Mouse (Mus musculus) hindbrain, embryonic 15.5 days (tissue): ENCODE measurements around the gene Med10. TPM values are rescaled to one million over a fixed set of nuclear protein-coding genes. Genes with fewer than 3 reads are reported as not detected.
A peak's percentile ranks its signal among the peaks of the same experiment; 100 is the strongest.

Experiments
- ATAC-seq: fragments of 200-750 bp; cut with Nextera tagmentation; 2 replicates; pipeline ENCODE4 v1.8.0; 2017; ENCODE audit warnings: low read depth, moderate number of reproducible peaks, moderate TSS enrichment; ENCODE audit not compliant: low FRiP score
- H3K27ac ChIP-seq: fragments of 300-500 bp; sonication (generic); replicated peaks from 2 replicates; pipeline ENCODE4 v1.5.1; 2015; ENCODE audit warnings: mild to moderate bottlenecking, inconsistent platforms
- H3K27me3 ChIP-seq: fragments of 300-500 bp; sonication (generic); 2 replicates; pipeline ENCODE4 v1.6.1; 2015; ENCODE audit warnings: control low read depth, inconsistent platforms
- H3K36me3 ChIP-seq: fragments of 300-500 bp; sonication (generic); 2 replicates; pipeline ENCODE4 v1.6.1; 2015; ENCODE audit warnings: control low read depth, inconsistent platforms
- H3K4me1 ChIP-seq: fragments of 300-500 bp; sonication (generic); replicated peaks from 2 replicates; pipeline ENCODE4 v1.6.1; 2015; ENCODE audit warnings: control low read depth, inconsistent platforms
- H3K4me2 ChIP-seq: fragments of 300-500 bp; sonication (generic); 2 replicates; pipeline ENCODE4 v1.6.1; 2015; ENCODE audit warnings: moderate library complexity, mild to moderate bottlenecking, inconsistent platforms
- H3K4me3 ChIP-seq: fragments of 300-500 bp; sonication (generic); 2 replicates; pipeline ENCODE4 v1.5.1; 2015; ENCODE audit warnings: mild to moderate bottlenecking, inconsistent platforms
- H3K9ac ChIP-seq: fragments of 300-500 bp; sonication (generic); 2 replicates; pipeline ENCODE4 v1.6.1; 2015; ENCODE audit warnings: inconsistent platforms
- H3K9me3 ChIP-seq: fragments of 300-500 bp; sonication (generic); 2 replicates; pipeline ENCODE4 v1.6.1; 2016; ENCODE audit warnings: control low read depth, inconsistent platforms
- WGBS: fragments of 180-500 bp; shearing (Covaris S2); methylation state at CpG from one replicate; pipeline ENCODE4 v1.1.7; 2015; 5-methylcytosine and 5-hydroxymethylcytosine counted together
- polyA plus RNA-seq: library from polyadenylated mRNA; unstranded; fragments of >200 nt; fragmentation: Nextera tagmentation; extraction: Ambion mirVana; gene quantifications from 2 replicates; pipeline ENCODE4 v1.2.1, GENCODE M21; 2015

Gene Med10
- polyA plus RNA-seq, 1 experiment from 2014 or later, result 139 TPM

DNA sequence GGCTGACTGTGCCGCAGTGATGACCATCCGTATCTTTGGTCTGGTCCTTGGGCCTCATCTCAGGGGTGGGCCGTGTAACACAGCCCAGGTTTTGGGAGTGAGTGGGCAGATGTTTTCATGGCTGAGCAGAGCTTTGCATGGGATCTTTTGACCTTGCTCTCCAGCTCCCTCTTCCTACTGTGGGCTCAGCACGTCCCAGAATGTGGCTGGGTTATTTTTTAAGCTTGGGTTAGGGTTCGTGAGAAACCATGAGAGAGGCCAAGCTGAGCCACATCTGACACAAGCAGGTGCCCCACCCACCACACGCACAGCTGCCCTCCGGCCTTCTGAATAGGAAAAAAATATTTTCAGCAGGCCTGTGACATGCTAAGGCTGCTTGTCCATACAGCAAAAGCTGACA lies 7.4 kb upstream of the Med10 start:
- Histone ChIP-seq H3K4me3 (no peak overlapping the region), H3K4me1 (peaks cover 10% of the 10 kb centered on the region; the same call in 1 of the 2 replicates), H3K9ac (no peak overlapping the region), H3K4me2 (no peak overlapping the region), H3K9me3 (no peaks in the 10 kb centered on the region), H3K27ac (no peak overlapping the region), H3K36me3 (no peaks in the 10 kb centered on the region), H3K27me3 (no peaks in the 10 kb centered on the region)
- 59% methylated on average over 7 of the region's 7 CpGs for WGBS
- no peak for ATAC-seq

GRCm38 (mm10) chr13:69809681-69810611 lies 7.8 kb downstream of the Med10 start:
- Histone ChIP-seq H3K9me3 (no peaks in the 10 kb centered on the region), H3K27me3 (no peaks in the 10 kb centered on the region), H3K4me3 (peak overlapping the region; percentile 83), H3K4me1 (peaks cover 20% of the 10 kb centered on the region), H3K9ac (peak overlapping the region; percentile 84), H3K4me2 (peak overlapping the region; percentile 99), H3K27ac (peak overlapping the region; percentile 61; the same call in 1 of the 2 replicates), H3K36me3 (peaks cover 21% of the 10 kb centered on the region)
- ATAC-seq, result peak; percentile 97
- WGBS, result under 1% methylated on average over 55 of the region's 55 CpGs

DNA sequence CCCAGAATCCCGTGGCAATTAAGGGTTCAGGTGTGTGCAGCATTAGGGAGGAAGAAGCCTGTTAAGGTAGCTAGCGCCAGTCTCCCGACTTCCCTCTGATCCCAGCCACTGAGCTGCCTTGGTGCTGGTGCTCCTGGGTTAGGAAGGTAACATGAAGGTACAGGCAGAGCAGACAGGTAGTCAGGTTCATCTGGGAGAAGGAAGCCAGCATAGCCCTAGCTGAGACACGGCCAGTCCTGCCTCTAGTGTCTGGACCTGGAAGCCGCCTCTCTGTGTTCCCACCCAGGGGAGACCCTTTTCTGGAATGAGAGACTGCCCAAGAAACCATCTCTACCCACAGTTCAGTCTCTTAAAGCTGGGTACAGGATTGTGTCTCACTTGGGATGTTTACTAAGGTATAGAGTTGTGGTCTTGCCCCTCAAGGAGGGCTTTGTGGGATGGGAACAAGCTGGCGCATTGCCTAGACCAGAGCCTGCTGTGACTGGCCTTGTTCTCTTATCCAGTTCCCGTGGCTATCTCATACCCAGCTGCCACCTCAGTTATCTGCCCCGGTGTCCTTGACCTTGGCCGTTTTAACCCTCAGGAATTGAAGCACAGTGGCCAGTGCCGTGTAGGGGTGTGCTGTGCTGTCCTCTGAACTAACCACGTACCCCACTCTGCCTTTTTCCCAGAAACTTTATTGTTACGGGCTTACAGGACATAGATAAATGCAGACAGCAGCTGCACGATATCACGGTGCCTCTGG lies 8.9 kb downstream of the Med10 start:
- Histone ChIP-seq H3K4me3 (peak overlapping the region; percentile 83), H3K4me1 (peaks cover 20% of the 10 kb centered on the region), H3K27me3 (no peaks in the 10 kb centered on the region), H3K4me2 (peak overlapping the region; percentile 99), H3K9ac (peak overlapping the region; percentile 84; the same call in 1 of the 2 replicates), H3K36me3 (peaks cover 31% of the 10 kb centered on the region), H3K27ac (no peak overlapping the region), H3K9me3 (no peaks in the 10 kb centered on the region)
- WGBS, result 89% methylated on average over 14 of the region's 14 CpGs
- ATAC-seq, result no peak

DNA sequence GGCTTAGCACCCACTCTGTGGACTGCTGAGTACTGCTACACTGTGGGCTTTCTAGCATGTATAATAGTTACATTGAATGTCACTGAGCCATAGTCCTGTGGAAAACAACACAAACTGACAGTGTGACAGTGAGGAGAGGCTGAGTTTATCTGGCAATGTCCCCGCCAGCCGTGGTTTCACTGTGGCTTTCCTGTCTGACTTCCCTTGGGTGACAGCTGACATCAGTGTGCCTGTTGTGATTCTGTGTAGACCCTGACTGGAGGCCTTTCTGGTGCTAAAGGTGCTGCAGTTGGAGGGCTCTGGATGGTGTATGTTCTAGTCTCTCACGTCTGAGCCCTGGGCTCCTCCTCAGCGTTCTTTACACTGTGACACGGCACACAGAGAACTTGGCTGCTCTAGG lies 11.7 kb downstream of the Med10 start:
- Histone ChIP-seq H3K36me3 (peaks cover 37% of the 10 kb centered on the region), H3K4me2 (no peak overlapping the region), H3K9me3 (no peaks in the 10 kb centered on the region), H3K27ac (no peak overlapping the region), H3K9ac (no peak overlapping the region), H3K27me3 (no peaks in the 10 kb centered on the region), H3K4me1 (peaks cover 20% of the 10 kb centered on the region), H3K4me3 (no peak overlapping the region)
- ATAC-seq, result no peak
- 95% methylated on average over 5 of the region's 5 CpGs for WGBS

DNA sequence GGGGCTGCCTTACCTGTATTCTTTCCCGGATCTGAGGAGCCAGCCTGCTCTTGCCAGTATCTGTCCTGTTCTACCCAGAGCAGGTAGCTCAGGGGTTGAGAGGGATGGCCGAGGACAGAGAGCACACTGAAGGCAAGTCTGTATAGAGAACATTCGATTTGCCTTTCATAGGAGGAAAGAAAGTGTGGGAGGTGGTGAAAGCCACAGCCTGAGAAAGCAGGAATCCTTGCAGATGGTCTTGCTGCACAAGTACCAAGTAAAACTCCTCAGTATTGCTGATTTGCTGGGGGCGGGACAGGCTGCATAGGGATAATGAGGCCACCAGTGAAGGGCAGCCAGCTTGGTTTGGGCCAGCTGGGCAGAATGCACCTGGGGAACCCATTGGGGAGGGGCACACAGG lies 16.1 kb downstream of the Med10 start:
- H3K9ac ChIP-seq, result no peak overlapping the region
- H3K27ac ChIP-seq, result no peak overlapping the region
- no peak overlapping the region for H3K4me2 ChIP-seq
- peaks cover 33% of the 10 kb centered on the region for H3K36me3 ChIP-seq
- WGBS, result 88% methylated on average over 4 of the region's 4 CpGs
- H3K27me3 ChIP-seq, result no peaks in the 10 kb centered on the region
- H3K4me1 ChIP-seq, result no peaks in the 10 kb centered on the region
- no peaks in the 10 kb centered on the region for H3K9me3 ChIP-seq
- no peak for ATAC-seq
- H3K4me3 ChIP-seq, result no peak overlapping the region

DNA sequence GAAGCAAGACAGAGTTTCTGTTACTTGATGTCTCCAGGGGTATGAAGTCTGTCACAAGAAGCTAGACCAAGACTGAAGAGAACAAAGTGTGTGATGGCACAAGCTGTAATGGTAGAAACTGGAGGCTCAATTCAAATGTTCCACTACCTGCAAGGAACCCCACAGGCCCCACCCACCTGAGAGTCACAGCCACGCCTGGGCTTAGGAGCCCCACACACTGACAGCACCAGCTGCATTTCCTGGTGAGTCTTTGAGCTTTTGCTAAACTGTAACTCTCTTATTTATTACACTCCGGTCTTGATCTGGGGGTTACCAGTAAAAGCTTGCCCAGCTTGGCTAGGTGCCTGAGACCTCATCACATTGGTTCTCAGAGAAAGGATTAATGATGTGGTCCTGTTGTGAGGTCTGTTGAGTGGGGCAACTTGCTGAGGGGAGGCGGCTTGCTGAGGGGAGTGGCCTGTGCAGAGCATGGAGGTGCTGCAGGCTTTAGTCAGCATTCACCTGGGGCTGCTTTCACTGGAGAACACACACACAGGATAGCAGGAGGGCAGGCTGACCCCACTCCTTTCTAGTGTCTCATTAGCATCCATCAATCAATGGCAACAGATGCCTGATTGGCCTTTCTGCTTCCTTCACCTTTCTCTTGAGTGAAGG lies 19.1 kb downstream of the Med10 start:
- Histone ChIP-seq H3K9me3 (no peaks in the 10 kb centered on the region), H3K36me3 (peaks cover 4% of the 10 kb centered on the region), H3K4me3 (no peak overlapping the region), H3K27ac (no peak overlapping the region), H3K4me1 (peaks cover 18% of the 10 kb centered on the region), H3K27me3 (no peaks in the 10 kb centered on the region), H3K4me2 (no peak overlapping the region), H3K9ac (no peak overlapping the region)
- 68% methylated on average over 3 of the region's 3 CpGs for WGBS
- ATAC-seq, result no peak

GRCm38 (mm10) chr13:69823920-69824637 lies 21.9 kb downstream of the Med10 start:
- H3K27me3 ChIP-seq, result no peaks in the 10 kb centered on the region
- H3K9ac ChIP-seq, result no peak overlapping the region
- ATAC-seq, result peak; percentile 39
- peak overlapping the region; percentile 29; the same call in 1 of the 2 replicates for H3K4me2 ChIP-seq
- H3K4me1 ChIP-seq, result peaks cover 18% of the 10 kb centered on the region
- H3K9me3 ChIP-seq, result no peaks in the 10 kb centered on the region
- 23% methylated on average over 19 of the region's 19 CpGs for WGBS
- no peak overlapping the region for H3K4me3 ChIP-seq
- H3K27ac ChIP-seq, result peak overlapping the region; percentile 65
- no peaks in the 10 kb centered on the region for H3K36me3 ChIP-seq

DNA sequence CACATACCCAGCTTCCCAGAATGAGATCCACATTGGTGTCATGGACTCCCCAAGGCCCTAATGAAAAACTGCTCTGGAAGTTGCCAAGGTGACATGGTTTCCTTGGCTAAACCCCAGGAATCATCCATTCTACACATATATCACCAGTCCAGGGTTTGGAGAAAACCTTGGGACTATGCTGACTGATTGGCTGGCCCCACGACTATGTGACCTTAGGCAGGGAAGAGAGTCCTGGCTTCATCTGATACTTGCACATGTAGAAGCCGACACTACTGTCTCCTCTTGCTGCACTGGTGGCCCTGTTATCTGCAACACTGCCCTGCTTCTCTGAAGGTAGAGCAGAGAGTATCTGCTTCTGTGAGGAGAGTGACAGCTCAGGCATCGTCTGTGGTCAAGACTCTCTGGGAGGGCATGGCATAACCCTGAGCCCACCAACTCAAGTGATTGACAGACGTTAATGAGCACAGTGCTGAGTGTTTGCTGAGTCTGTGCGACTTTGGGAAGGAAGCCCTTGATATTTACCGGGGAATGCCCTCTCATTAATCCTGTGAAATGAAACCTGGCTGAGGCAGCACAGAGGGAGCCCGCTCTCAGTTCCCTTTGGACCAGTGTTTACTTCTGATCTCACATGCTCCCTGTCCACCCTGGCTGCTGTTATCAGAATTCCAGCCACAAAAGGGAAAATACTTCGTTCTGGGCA lies 23.4 kb downstream of the Med10 start:
- no peak overlapping the region for H3K4me2 ChIP-seq
- no peak overlapping the region for H3K9ac ChIP-seq
- H3K4me1 ChIP-seq, result peaks cover 18% of the 10 kb centered on the region
- H3K27ac ChIP-seq, result no peak overlapping the region
- WGBS, result 40% methylated on average over 8 of the region's 8 CpGs
- H3K27me3 ChIP-seq, result no peaks in the 10 kb centered on the region
- ATAC-seq, result no peak
- H3K4me3 ChIP-seq, result no peak overlapping the region
- H3K36me3 ChIP-seq, result no peaks in the 10 kb centered on the region
- no peaks in the 10 kb centered on the region for H3K9me3 ChIP-seq

GRCm38 (mm10) chr13:69830606-69831005 lies 28.4 kb downstream of the Med10 start:
- H3K4me1 ChIP-seq, result peaks cover 6% of the 10 kb centered on the region; the same call in 1 of the 2 replicates
- H3K36me3 ChIP-seq, result no peaks in the 10 kb centered on the region
- no peaks in the 10 kb centered on the region for H3K27me3 ChIP-seq
- no peak for ATAC-seq
- H3K9ac ChIP-seq, result no peak overlapping the region
- H3K9me3 ChIP-seq, result no peaks in the 10 kb centered on the region
- no peak overlapping the region for H3K27ac ChIP-seq
- H3K4me2 ChIP-seq, result no peak overlapping the region
- H3K4me3 ChIP-seq, result no peak overlapping the region
- 90% methylated on average over 8 of the region's 8 CpGs for WGBS

- Histone ChIP-seq H3K9ac (no peak overlapping the region), H3K27me3 (no peaks in the 10 kb centered on the region), H3K36me3 (no peaks in the 10 kb centered on the region), H3K4me1 (no peaks in the 10 kb centered on the region), H3K9me3 (no peaks in the 10 kb centered on the region), H3K4me3 (no peak overlapping the region), H3K27ac (no peak overlapping the region), H3K4me2 (no peak overlapping the region)
- ATAC-seq, result no peak
- 82% methylated on average over 9 of the region's 9 CpGs for WGBS
Measured at GRCm38 (mm10) chr13:69832578-69832977, 30.4 kb downstream of the Med10 start.

GRCm38 (mm10) chr13:69833416-69833815 lies 31.2 kb downstream of the Med10 start:
- H3K9ac ChIP-seq, result no peak overlapping the region
- 89% methylated on average over 11 of the region's 11 CpGs for WGBS
- H3K4me1 ChIP-seq, result no peaks in the 10 kb centered on the region
- no peaks in the 10 kb centered on the region for H3K27me3 ChIP-seq
- ATAC-seq, result no peak
- H3K27ac ChIP-seq, result no peak overlapping the region
- no peak overlapping the region for H3K4me2 ChIP-seq
- H3K36me3 ChIP-seq, result no peaks in the 10 kb centered on the region
- no peak overlapping the region for H3K4me3 ChIP-seq
- H3K9me3 ChIP-seq, result no peaks in the 10 kb centered on the region
